In genomic region chr4:28298911-28299353, GRCm38 (mm10) we compare ENCODE assay signal across 11 mouse cellular contexts.
DNase-seq lines count a peak whose midpoint lies in the region; ATAC-seq lines count a peak whose summit lies in the region.
"Had no signal": no experiment of that assay in that cellular context is flagged by ENCODE, and none has a peak within 500 bp of the region (broad histone marks: within the 10 kb centered on the region; RNA-seq: fewer than 3 reads in every experiment).

No protein-coding gene starts in this region.

- no peak overlapping the region for H3K9ac ChIP-seq in heart, embryonic 16.5 days (ENCODE audit: low read length)
- H3K9ac ChIP-seq in forebrain, embryonic 12.5 days, result no peak overlapping the region
- H3K9ac ChIP-seq: neural tube, embryonic 12.5 days had no signal

- no peak overlapping the region for H3K4me3 ChIP-seq in heart, embryonic 16.5 days (ENCODE audit: low read length)
- H3K4me3 ChIP-seq in forebrain, embryonic 12.5 days (replicated peaks), result no peak overlapping the region
- H3K4me3 ChIP-seq: erythroblast, embryonic 14.5 days; neural tube, embryonic 12.5 days had no signal

- H3K9me3 ChIP-seq in heart, embryonic 16.5 days (replicated peaks; ENCODE audit: control insufficient read depth, low read length), result no peaks in the 10 kb centered on the region
- H3K9me3 ChIP-seq in forebrain, embryonic 12.5 days, result no peaks in the 10 kb centered on the region
- H3K9me3 ChIP-seq: neural tube, embryonic 12.5 days had no signal

- no peaks in the 10 kb centered on the region for H3K27me3 ChIP-seq in heart, embryonic 16.5 days (ENCODE audit: control insufficient read depth, insufficient read depth, low read length)
- no peaks in the 10 kb centered on the region for H3K27me3 ChIP-seq in forebrain, embryonic 12.5 days
- H3K27me3 ChIP-seq: CH12.LX; neural tube, embryonic 12.5 days had no signal

- DNase-seq in heart, postnatal 25 days (ENCODE audit: low spot score), result no peak
- peak; percentile 4 for DNase-seq in 3T3-L1 (ENCODE audit: low read depth, low spot score)
- DNase-seq in layer of hippocampus, postnatal 36 days, result peak; percentile 78 to 79
- DNase-seq in testis, postnatal 10 days (ENCODE audit: low spot score), result peak; percentile 41
- no peak for DNase-seq in c-Kit-positive CD71-positive TER-119-positive erythroid progenitor cells, embryonic 14.5 days (ENCODE audit: low spot score)
- no peak for DNase-seq in B cell, adult 2 months

- no peaks in the 10 kb centered on the region for H3K36me3 ChIP-seq in heart, embryonic 16.5 days (ENCODE audit: control insufficient read depth, insufficient read depth)
- H3K36me3 ChIP-seq in forebrain, embryonic 12.5 days (replicated peaks), result no peaks in the 10 kb centered on the region
- H3K36me3 ChIP-seq: neural tube, embryonic 12.5 days had no signal

- peaks cover 10% of the 10 kb centered on the region; the same call in 1 of the 2 replicates for H3K4me1 ChIP-seq in heart, embryonic 16.5 days (ENCODE audit: control insufficient read depth, insufficient read depth, low read length)
- peaks cover 15% of the 10 kb centered on the region for H3K4me1 ChIP-seq in forebrain, embryonic 12.5 days
- H3K4me1 ChIP-seq: neural tube, embryonic 12.5 days had no signal

- ATAC-seq in heart, embryonic 16.5 days (replicated peaks; ENCODE audit: extremely low read depth, insufficient read depth, low FRiP score), result peak; percentile 41; the same call in 1 of the 2 replicates
- peak; percentile 45; the same call in 1 of the 2 replicates for ATAC-seq in forebrain, embryonic 12.5 days (ENCODE audit: low FRiP score)

- H3K27ac ChIP-seq in heart, embryonic 16.5 days (ENCODE audit: low read length), result no peak overlapping the region
- no peak overlapping the region for H3K27ac ChIP-seq in forebrain, embryonic 12.5 days
- H3K27ac ChIP-seq: neural tube, embryonic 12.5 days had no signal

- WGBS in heart, embryonic 16.5 days, result 51% methylated on average over 7 of the region's 7 CpGs
- WGBS in forebrain, embryonic 12.5 days, result 49% methylated on average over 7 of the region's 7 CpGs

- intact Hi-C loops in heart, postnatal 25 days (cut with DNase I), result no loop called here

- no peak overlapping the region for H3K4me2 ChIP-seq in heart, embryonic 16.5 days (ENCODE audit: low read depth, low read length)
- H3K4me2 ChIP-seq in forebrain, embryonic 12.5 days, result no peak overlapping the region
- H3K4me2 ChIP-seq: neural tube, embryonic 12.5 days had no signal

Comparison
In these comparisons a context has a peak if more than half of its experiments do, and no peak if none do; other contexts are left out.
1. DNase-seq: peak in 3T3-L1 (single experiment), layer of hippocampus, postnatal 36 days (2 of 2) and testis, postnatal 10 days (single experiment); none in heart, postnatal 25 days (single experiment), c-Kit-positive CD71-positive TER-119-positive erythroid progenitor cells, embryonic 14.5 days (single experiment) and B cell, adult 2 months (0 of 2).